Mouse (Mus musculus) embryonic facial prominence, embryonic 12.5 days (tissue): ENCODE results near the gene Frk. TPM values are rescaled to one million over a fixed set of nuclear protein-coding genes. Genes with fewer than 3 reads are reported as not detected.

ENCODE experiments used
- ATAC-seq: fragments of 200-750 bp; cut with Nextera tagmentation; 2 replicates; pipeline ENCODE4 v1.8.0; 2017; ENCODE audit not compliant: insufficient number of reproducible peaks, insufficient read depth, low FRiP score, low TSS enrichment
- H3K27ac ChIP-seq: fragments of 300-500 bp; sonication (generic); 2 replicates; pipeline ENCODE4 v1.5.1; 2016; ENCODE audit warnings: mild to moderate bottlenecking
- H3K27me3 ChIP-seq: fragments of 300-500 bp; sonication (generic); 2 replicates; pipeline ENCODE4 v1.6.1; 2016; ENCODE audit warnings: mild to moderate bottlenecking, moderate library complexity
- H3K36me3 ChIP-seq: fragments of 300-500 bp; sonication (generic); 2 replicates; pipeline ENCODE4 v1.6.1; 2016; ENCODE audit warnings: mild to moderate bottlenecking
- H3K4me1 ChIP-seq: fragments of 300-500 bp; sonication (generic); 2 replicates; pipeline ENCODE4 v1.6.1; 2016
- H3K4me2 ChIP-seq: fragments of 300-500 bp; sonication (generic); replicated peaks from 2 replicates; pipeline ENCODE4 v1.6.1; 2016; ENCODE audit warnings: mild to moderate bottlenecking, moderate library complexity
- H3K4me3 ChIP-seq: fragments of 300-500 bp; sonication (generic); 2 replicates; pipeline ENCODE4 v1.5.1; 2016; ENCODE audit warnings: mild to moderate bottlenecking
- H3K9ac ChIP-seq: fragments of 300-500 bp; sonication (generic); 2 replicates; pipeline ENCODE4 v1.6.1; 2016; ENCODE audit warnings: mild to moderate bottlenecking, moderate library complexity
- H3K9me3 ChIP-seq: fragments of 300-500 bp; sonication (generic); 2 replicates; pipeline ENCODE4 v1.6.1; 2016; ENCODE audit warnings: mild to moderate bottlenecking, moderate library complexity
- WGBS: fragments of 180-500 bp; shearing (Covaris S2); methylation state at CpG from one replicate; pipeline ENCODE4 v1.1.7; 2016; 5-methylcytosine and 5-hydroxymethylcytosine counted together
- polyA plus RNA-seq: library from polyadenylated mRNA; unstranded; fragments of >200 nt; fragmentation: Nextera tagmentation; extraction: Ambion mirVana; gene quantifications from 2 replicates; pipeline ENCODE4 v1.2.1, GENCODE M21; 2016

Gene Frk
- polyA plus RNA-seq, 1 experiment from 2014 or later = 16.3 TPM

- Histone ChIP-seq H3K4me1 (0 out of 2 replicates have a peak, but pooled peaks cover 7% of the 10 kb centered on the region), H3K27ac (no peak overlapping the region), H3K4me3 (no peak overlapping the region), H3K9ac (no peak overlapping the region), H3K36me3 (no peaks in the 10 kb centered on the region), H3K9me3 (no peaks in the 10 kb centered on the region), H3K4me2 (no peak overlapping the region), H3K27me3 (no peaks in the 10 kb centered on the region)
- no peak for ATAC-seq
- 78% methylated on average over 3 of the region's 3 CpGs for WGBS
Measured at GRCm38 (mm10) chr10:34511192-34511591, 28.0 kb downstream of the Frk start.

GRCm38 (mm10) chr10:34512551-34512950, 29.4 kb downstream of the Frk start:
- no peaks in the 10 kb centered on the region for H3K36me3 ChIP-seq
- no peak overlapping the region for H3K4me3 ChIP-seq
- H3K9me3 ChIP-seq = no peaks in the 10 kb centered on the region
- ATAC-seq = no peak
- 0 out of 2 replicates have a peak, but pooled peaks cover 7% of the 10 kb centered on the region for H3K4me1 ChIP-seq
- H3K4me2 ChIP-seq = no peak overlapping the region
- no peak overlapping the region for H3K9ac ChIP-seq
- 29% methylated on average over 4 of the region's 4 CpGs for WGBS
- H3K27me3 ChIP-seq = no peaks in the 10 kb centered on the region
- no peak overlapping the region for H3K27ac ChIP-seq

GRCm38 (mm10) chr10:34525598-34525997, 42.4 kb downstream of the Frk start:
- no peak overlapping the region for H3K4me3 ChIP-seq
- no peak for ATAC-seq

GRCm38 (mm10) chr10:34531766-34532165, 48.6 kb downstream of the Frk start:
- Histone ChIP-seq H3K4me2 (no peak overlapping the region), H3K27me3 (no peaks in the 10 kb centered on the region), H3K36me3 (no peaks in the 10 kb centered on the region), H3K9me3 (no peaks in the 10 kb centered on the region), H3K9ac (no peak overlapping the region), H3K4me3 (no peak overlapping the region), H3K4me1 (no peaks in the 10 kb centered on the region), H3K27ac (no peak overlapping the region)
- 54% methylated on average over 1 of the region's 1 CpGs for WGBS
- ATAC-seq = no peak

More at GRCm38 (mm10) chr10:34525598-34525997, 42.4 kb downstream of the Frk start:
- 94% methylated on average over 1 of the region's 1 CpGs for WGBS
- Histone ChIP-seq H3K9ac (no peak overlapping the region), H3K9me3 (no peaks in the 10 kb centered on the region), H3K4me2 (no peak overlapping the region), H3K36me3 (no peaks in the 10 kb centered on the region), H3K4me1 (no peaks in the 10 kb centered on the region), H3K27me3 (no peaks in the 10 kb centered on the region), H3K27ac (no peak overlapping the region)

GRCm38 (mm10) chr10:34532507-34532906, 49.3 kb downstream of the Frk start:
- Histone ChIP-seq H3K27ac (no peak overlapping the region), H3K4me1 (no peaks in the 10 kb centered on the region), H3K36me3 (no peaks in the 10 kb centered on the region), H3K27me3 (no peaks in the 10 kb centered on the region), H3K4me2 (no peak overlapping the region), H3K9ac (no peak overlapping the region), H3K9me3 (no peaks in the 10 kb centered on the region), H3K4me3 (no peak overlapping the region)
- 52% methylated on average over 1 of the region's 1 CpGs for WGBS
- ATAC-seq = no peak

GRCm38 (mm10) chr10:34540687-34541086, 57.5 kb downstream of the Frk start:
- ATAC-seq = no peak
- Histone ChIP-seq H3K4me1 (no peaks in the 10 kb centered on the region), H3K9me3 (no peaks in the 10 kb centered on the region), H3K4me2 (no peak overlapping the region), H3K4me3 (no peak overlapping the region), H3K27me3 (no peaks in the 10 kb centered on the region), H3K36me3 (no peaks in the 10 kb centered on the region), H3K27ac (no peak overlapping the region), H3K9ac (no peak overlapping the region)
- 85% methylated on average over 2 of the region's 2 CpGs for WGBS

- no peaks in the 10 kb centered on the region for H3K9me3 ChIP-seq
- no peak overlapping the region for H3K4me2 ChIP-seq
- no peak for ATAC-seq
- H3K4me3 ChIP-seq = no peak overlapping the region
- 90% methylated on average over 3 of the region's 3 CpGs for WGBS
- H3K4me1 ChIP-seq = no peaks in the 10 kb centered on the region
- H3K36me3 ChIP-seq = no peaks in the 10 kb centered on the region
- H3K27me3 ChIP-seq = no peaks in the 10 kb centered on the region
- no peak overlapping the region for H3K9ac ChIP-seq
- H3K27ac ChIP-seq = no peak overlapping the region
Measured at GRCm38 (mm10) chr10:34541717-34542490, 58.7 kb downstream of the Frk start.

GRCm38 (mm10) chr10:34550612-34551011, 67.4 kb downstream of the Frk start:
- no peak for ATAC-seq
- no peak overlapping the region for H3K4me2 ChIP-seq
- no peak overlapping the region for H3K9ac ChIP-seq
- no peak overlapping the region for H3K27ac ChIP-seq
- H3K4me1 ChIP-seq = no peaks in the 10 kb centered on the region
- H3K9me3 ChIP-seq = no peaks in the 10 kb centered on the region
- no peaks in the 10 kb centered on the region for H3K36me3 ChIP-seq
- H3K27me3 ChIP-seq = no peaks in the 10 kb centered on the region
- no peak overlapping the region for H3K4me3 ChIP-seq
- 86% methylated on average over 5 of the region's 5 CpGs for WGBS

GRCm38 (mm10) chr10:34551636-34552035, 68.4 kb downstream of the Frk start:
- no peaks in the 10 kb centered on the region for H3K27me3 ChIP-seq
- H3K4me1 ChIP-seq = no peaks in the 10 kb centered on the region
- no peak for ATAC-seq
- H3K27ac ChIP-seq = no peak overlapping the region
- H3K9me3 ChIP-seq = no peaks in the 10 kb centered on the region
- H3K9ac ChIP-seq = no peak overlapping the region
- no peaks in the 10 kb centered on the region for H3K36me3 ChIP-seq
- H3K4me2 ChIP-seq = no peak overlapping the region
- no peak overlapping the region for H3K4me3 ChIP-seq
- 73% methylated on average over 5 of the region's 5 CpGs for WGBS

- H3K4me1 ChIP-seq = no peaks in the 10 kb centered on the region
- 89% methylated on average over 1 of the region's 1 CpGs for WGBS
- no peak for ATAC-seq
Measured at GRCm38 (mm10) chr10:34563518-34564176, 80.4 kb downstream of the Frk start.

GRCm38 (mm10) chr10:34615474-34615873, 132.3 kb downstream of the Frk start:
- H3K27ac ChIP-seq = no peak overlapping the region
- H3K27me3 ChIP-seq = no peaks in the 10 kb centered on the region
- H3K9me3 ChIP-seq = no peaks in the 10 kb centered on the region
- no peaks in the 10 kb centered on the region for H3K36me3 ChIP-seq
- no peaks in the 10 kb centered on the region for H3K4me1 ChIP-seq
- H3K4me3 ChIP-seq = no peak overlapping the region
- H3K9ac ChIP-seq = no peak overlapping the region
- no peak for ATAC-seq
- no peak overlapping the region for H3K4me2 ChIP-seq

More at GRCm38 (mm10) chr10:34563518-34564176, 80.4 kb downstream of the Frk start:
- H3K9ac ChIP-seq = no peak overlapping the region
- no peak overlapping the region for H3K4me3 ChIP-seq
- no peaks in the 10 kb centered on the region for H3K9me3 ChIP-seq
- H3K27me3 ChIP-seq = no peaks in the 10 kb centered on the region
- no peak overlapping the region for H3K4me2 ChIP-seq
- H3K27ac ChIP-seq = no peak overlapping the region
- no peaks in the 10 kb centered on the region for H3K36me3 ChIP-seq

- no peak overlapping the region for H3K27ac ChIP-seq
- no peak overlapping the region for H3K9ac ChIP-seq
- no peaks in the 10 kb centered on the region for H3K36me3 ChIP-seq
- H3K4me3 ChIP-seq = no peak overlapping the region
- no peaks in the 10 kb centered on the region for H3K27me3 ChIP-seq
- WGBS = 67% methylated on average over 2 of the region's 2 CpGs
- ATAC-seq = no peak
- no peaks in the 10 kb centered on the region for H3K4me1 ChIP-seq
- H3K4me2 ChIP-seq = no peak overlapping the region
- H3K9me3 ChIP-seq = no peaks in the 10 kb centered on the region
Measured at GRCm38 (mm10) chr10:34617216-34617615, 134.0 kb downstream of the Frk start.
